Mouse (Mus musculus) hindbrain, embryonic 15.5 days (tissue): ENCODE data around the gene Prss42. TPM values are rescaled to one million over a fixed set of nuclear protein-coding genes. Genes with fewer than 3 reads are reported as not detected.

Source experiments
- ATAC-seq: fragments of 200-750 bp; cut with Nextera tagmentation; 2 replicates; pipeline ENCODE4 v1.8.0; 2017; ENCODE audit warnings: low read depth, moderate number of reproducible peaks, moderate TSS enrichment; ENCODE audit not compliant: low FRiP score
- H3K27ac ChIP-seq: fragments of 300-500 bp; sonication (generic); replicated peaks from 2 replicates; pipeline ENCODE4 v1.5.1; 2015; ENCODE audit warnings: mild to moderate bottlenecking, inconsistent platforms
- H3K27me3 ChIP-seq: fragments of 300-500 bp; sonication (generic); 2 replicates; pipeline ENCODE4 v1.6.1; 2015; ENCODE audit warnings: control low read depth, inconsistent platforms
- H3K36me3 ChIP-seq: fragments of 300-500 bp; sonication (generic); 2 replicates; pipeline ENCODE4 v1.6.1; 2015; ENCODE audit warnings: control low read depth, inconsistent platforms
- H3K4me1 ChIP-seq: fragments of 300-500 bp; sonication (generic); replicated peaks from 2 replicates; pipeline ENCODE4 v1.6.1; 2015; ENCODE audit warnings: control low read depth, inconsistent platforms
- H3K4me2 ChIP-seq: fragments of 300-500 bp; sonication (generic); 2 replicates; pipeline ENCODE4 v1.6.1; 2015; ENCODE audit warnings: moderate library complexity, mild to moderate bottlenecking, inconsistent platforms
- H3K4me3 ChIP-seq: fragments of 300-500 bp; sonication (generic); 2 replicates; pipeline ENCODE4 v1.5.1; 2015; ENCODE audit warnings: mild to moderate bottlenecking, inconsistent platforms
- H3K9ac ChIP-seq: fragments of 300-500 bp; sonication (generic); 2 replicates; pipeline ENCODE4 v1.6.1; 2015; ENCODE audit warnings: inconsistent platforms
- H3K9me3 ChIP-seq: fragments of 300-500 bp; sonication (generic); 2 replicates; pipeline ENCODE4 v1.6.1; 2016; ENCODE audit warnings: control low read depth, inconsistent platforms
- WGBS: fragments of 180-500 bp; shearing (Covaris S2); methylation state at CpG from one replicate; pipeline ENCODE4 v1.1.7; 2015; 5-methylcytosine and 5-hydroxymethylcytosine counted together
- polyA plus RNA-seq: library from polyadenylated mRNA; unstranded; fragments of >200 nt; fragmentation: Nextera tagmentation; extraction: Ambion mirVana; gene quantifications from 2 replicates; pipeline ENCODE4 v1.2.1, GENCODE M21; 2015

Prss42 gene
- polyA plus RNA-seq, 1 experiment from 2014 or later: not detected

GRCm38 (mm10) chr9:110774403-110775268 is 23.3 kb upstream of the Prss42 start:
- no peak overlapping the region for H3K9ac ChIP-seq
- no peak overlapping the region for H3K27ac ChIP-seq
- no peaks in the 10 kb centered on the region for H3K9me3 ChIP-seq
- no peaks in the 10 kb centered on the region for H3K36me3 ChIP-seq
- no peak for ATAC-seq
- peaks cover 2% of the 10 kb centered on the region; the same call in 1 of the 2 replicates for H3K27me3 ChIP-seq
- 74% methylated on average over 15 of the region's 15 CpGs for WGBS
- H3K4me1 ChIP-seq: no peaks in the 10 kb centered on the region
- H3K4me2 ChIP-seq: no peak overlapping the region
- no peak overlapping the region for H3K4me3 ChIP-seq

- Histone ChIP-seq H3K27ac (no peak overlapping the region), H3K9me3 (no peaks in the 10 kb centered on the region), H3K4me3 (no peak overlapping the region), H3K9ac (no peak overlapping the region), H3K36me3 (no peaks in the 10 kb centered on the region), H3K4me1 (peaks cover 2% of the 10 kb centered on the region), H3K4me2 (no peak overlapping the region), H3K27me3 (peaks cover 4% of the 10 kb centered on the region; the same call in 1 of the 2 replicates)
- ATAC-seq: no peak
- 83% methylated on average over 10 of the region's 10 CpGs for WGBS
These were observed 22.5 kb upstream of the Prss42 start for GRCm38 (mm10) chr9:110775269-110776022.

- WGBS: 80% methylated on average over 1 of the region's 1 CpGs
- peaks cover 4% of the 10 kb centered on the region; the same call in 1 of the 2 replicates for H3K27me3 ChIP-seq
These were observed 19.9 kb upstream of the Prss42 start for GRCm38 (mm10) chr9:110778100-110778499.

GRCm38 (mm10) chr9:110778559-110778958 is 19.4 kb upstream of the Prss42 start:
- Histone ChIP-seq H3K9ac (no peak overlapping the region), H3K27me3 (peaks cover 4% of the 10 kb centered on the region; the same call in 1 of the 2 replicates), H3K27ac (no peak overlapping the region), H3K36me3 (no peaks in the 10 kb centered on the region), H3K4me1 (peaks cover 14% of the 10 kb centered on the region), H3K4me3 (no peak overlapping the region), H3K9me3 (no peaks in the 10 kb centered on the region), H3K4me2 (no peak overlapping the region)
- no peak for ATAC-seq
- 85% methylated on average over 7 of the region's 7 CpGs for WGBS

More at GRCm38 (mm10) chr9:110778100-110778499, 19.9 kb upstream of the Prss42 start:
- Histone ChIP-seq H3K9me3 (no peaks in the 10 kb centered on the region), H3K27ac (no peak overlapping the region), H3K4me2 (no peak overlapping the region), H3K4me1 (peaks cover 14% of the 10 kb centered on the region), H3K9ac (no peak overlapping the region), H3K4me3 (no peak overlapping the region), H3K36me3 (no peaks in the 10 kb centered on the region)
- ATAC-seq: no peak

GRCm38 (mm10) chr9:110779242-110779913 is 18.6 kb upstream of the Prss42 start:
- H3K27ac ChIP-seq: no peak overlapping the region
- H3K9me3 ChIP-seq: no peaks in the 10 kb centered on the region
- H3K36me3 ChIP-seq: no peaks in the 10 kb centered on the region
- ATAC-seq: no peak
- WGBS: 56% methylated on average over 5 of the region's 5 CpGs
- H3K4me3 ChIP-seq: no peak overlapping the region
- no peak overlapping the region for H3K9ac ChIP-seq
- peaks cover 14% of the 10 kb centered on the region for H3K4me1 ChIP-seq
- H3K4me2 ChIP-seq: no peak overlapping the region
- peaks cover 4% of the 10 kb centered on the region; the same call in 1 of the 2 replicates for H3K27me3 ChIP-seq

- Histone ChIP-seq H3K9ac (peak overlapping the region; percentile 61), H3K9me3 (no peaks in the 10 kb centered on the region), H3K36me3 (no peaks in the 10 kb centered on the region), H3K27ac (peak overlapping the region; percentile 82), H3K4me2 (peak overlapping the region; percentile 71), H3K27me3 (peaks cover 4% of the 10 kb centered on the region; the same call in 1 of the 2 replicates), H3K4me3 (peak overlapping the region; percentile 46), H3K4me1 (peaks cover 14% of the 10 kb centered on the region)
- under 1% methylated on average over 43 of the region's 43 CpGs for WGBS
- ATAC-seq: peak; percentile 97
These were observed 16.7 kb upstream of the Prss42 start for GRCm38 (mm10) chr9:110781256-110781721.

GRCm38 (mm10) chr9:110781731-110782130 is 16.2 kb upstream of the Prss42 start:
- Histone ChIP-seq H3K9ac (peak overlapping the region; percentile 61), H3K36me3 (no peaks in the 10 kb centered on the region), H3K4me3 (peak overlapping the region; percentile 46), H3K27ac (peak overlapping the region; percentile 82), H3K4me1 (peaks cover 14% of the 10 kb centered on the region), H3K4me2 (peak overlapping the region; percentile 71), H3K9me3 (no peaks in the 10 kb centered on the region), H3K27me3 (peaks cover 4% of the 10 kb centered on the region; the same call in 1 of the 2 replicates)
- 2% methylated on average over 23 of the region's 23 CpGs for WGBS
- peak; percentile 61 for ATAC-seq

- H3K4me2 ChIP-seq: no peak overlapping the region
- no peak overlapping the region for H3K4me3 ChIP-seq
- no peak overlapping the region for H3K27ac ChIP-seq
- H3K9ac ChIP-seq: no peak overlapping the region
- no peaks in the 10 kb centered on the region for H3K9me3 ChIP-seq
- H3K36me3 ChIP-seq: no peaks in the 10 kb centered on the region
- peaks cover 4% of the 10 kb centered on the region; the same call in 1 of the 2 replicates for H3K27me3 ChIP-seq
- no peak for ATAC-seq
- peaks cover 14% of the 10 kb centered on the region for H3K4me1 ChIP-seq
- WGBS: 38% methylated on average over 1 of the region's 1 CpGs
These were observed 14.4 kb upstream of the Prss42 start for GRCm38 (mm10) chr9:110783611-110784010.

- Histone ChIP-seq H3K27me3 (no peaks in the 10 kb centered on the region), H3K36me3 (no peaks in the 10 kb centered on the region), H3K4me3 (no peak overlapping the region), H3K27ac (no peak overlapping the region), H3K4me2 (no peak overlapping the region), H3K4me1 (no peaks in the 10 kb centered on the region), H3K9me3 (no peaks in the 10 kb centered on the region), H3K9ac (no peak overlapping the region)
- no peak for ATAC-seq
- 88% methylated on average over 3 of the region's 3 CpGs for WGBS
These were observed 9.8 kb upstream of the Prss42 start for GRCm38 (mm10) chr9:110788169-110788568.

GRCm38 (mm10) chr9:110790462-110790861 is 7.5 kb upstream of the Prss42 start:
- ATAC-seq: no peak
- Histone ChIP-seq H3K27me3 (no peaks in the 10 kb centered on the region), H3K9ac (no peak overlapping the region), H3K9me3 (no peaks in the 10 kb centered on the region), H3K36me3 (no peaks in the 10 kb centered on the region), H3K4me2 (no peak overlapping the region), H3K4me1 (no peaks in the 10 kb centered on the region), H3K4me3 (no peak overlapping the region), H3K27ac (no peak overlapping the region)
- 80% methylated on average over 4 of the region's 4 CpGs for WGBS

GRCm38 (mm10) chr9:110797013-110797412 is 953 bp upstream of the Prss42 start:
- no peaks in the 10 kb centered on the region for H3K36me3 ChIP-seq
- no peak overlapping the region for H3K4me3 ChIP-seq
- H3K27ac ChIP-seq: no peak overlapping the region
- no peak overlapping the region for H3K4me2 ChIP-seq
- no peak overlapping the region for H3K9ac ChIP-seq
- 84% methylated on average over 10 of the region's 10 CpGs for WGBS
- no peaks in the 10 kb centered on the region for H3K27me3 ChIP-seq
- ATAC-seq: no peak
- no peaks in the 10 kb centered on the region for H3K9me3 ChIP-seq
- no peaks in the 10 kb centered on the region for H3K4me1 ChIP-seq
